Mouse (Mus musculus) ES-Bruce4 (cell line): ENCODE data around the gene Tmem106c. TPM values are rescaled to one million over a fixed set of nuclear protein-coding genes. Genes with fewer than 3 reads are reported as not detected.

Experiments
- H3K27ac ChIP-seq: 2 replicates; pipeline ENCODE4 v1.5.1; 2012; ENCODE audit warnings: low read length, inconsistent platforms; ENCODE audit not compliant: insufficient read depth
- H3K27me3 ChIP-seq: 2 replicates; pipeline ENCODE4 v1.6.1; 2012; ENCODE audit warnings: mild to moderate bottlenecking, low read length, inconsistent platforms; ENCODE audit not compliant: control insufficient read depth, poor library complexity, insufficient read depth, severe bottlenecking
- H3K36me3 ChIP-seq: 2 replicates; pipeline ENCODE4 v1.6.1; 2012; ENCODE audit warnings: inconsistent platforms, mild to moderate bottlenecking, low read length, moderate library complexity; ENCODE audit not compliant: control insufficient read depth, poor library complexity, insufficient read depth, severe bottlenecking
- H3K4me1 ChIP-seq: one replicate; pipeline ENCODE4 v1.8.1; 2011; ENCODE audit warnings: low read length; ENCODE audit not compliant: control insufficient read depth, insufficient read depth
- H3K4me3 ChIP-seq: 2 replicates; pipeline ENCODE4 v1.5.1; 2011; ENCODE audit warnings: low read depth, mild to moderate bottlenecking, low read length
- H3K9ac ChIP-seq: 2 replicates; pipeline ENCODE4 v1.6.1; 2012; ENCODE audit warnings: low read depth, mild to moderate bottlenecking, inconsistent platforms; ENCODE audit not compliant: poor library complexity, severe bottlenecking
- H3K9me3 ChIP-seq: replicated peaks from 2 replicates; pipeline ENCODE4 v1.6.1; 2012; ENCODE audit warnings: mild to moderate bottlenecking, low read length, inconsistent platforms; ENCODE audit not compliant: control insufficient read depth, poor library complexity, insufficient read depth, severe bottlenecking
- CTCF ChIP-seq: IDR thresholded peaks from one replicate; pipeline ENCODE4 v1.8.1; 2011; ENCODE audit warnings: low read depth, low read length
- EP300 ChIP-seq: IDR thresholded peaks from 2 replicates; pipeline ENCODE4 v1.6.1; 2011; ENCODE audit warnings: low read depth, low read length; ENCODE audit not compliant: insufficient read depth
- POLR2A ChIP-seq: IDR thresholded peaks from one replicate; pipeline ENCODE4 v1.8.1; 2011; ENCODE audit warnings: low read length; ENCODE audit not compliant: insufficient read depth
- polyA plus RNA-seq: library from polyadenylated mRNA; stranded (reverse); fragments of >200 nt; gene quantifications from 2 replicates; pipeline ENCODE4 v1.2.4, GENCODE M21; 2011; ENCODE audit warnings: low read depth; ENCODE audit not compliant: missing spikeins, insufficient read depth, insufficient read length

Tmem106c gene
- polyA plus RNA-seq, 1 experiment, result 48.5 TPM

GRCm38 (mm10) chr15:98004740-98005159 is 40.8 kb downstream of the Tmem106c start:
- TF ChIP-seq EP300 (no peak), CTCF (no peak), POLR2A (no peak)
- H3K27me3 ChIP-seq, result peaks cover 32% of the 10 kb centered on the region

GRCm38 (mm10) chr15:98005181-98005580 is 41.2 kb downstream of the Tmem106c start:
- Histone ChIP-seq H3K4me3 (peak overlapping the region; percentile 37), H3K27ac (no peak overlapping the region), H3K36me3 (no peaks in the 10 kb centered on the region), H3K9me3 (no peaks in the 10 kb centered on the region), H3K9ac (no peak overlapping the region; the same call in 1 of the 2 replicates), H3K27me3 (peaks cover 32% of the 10 kb centered on the region), H3K4me1 (peaks cover 3% of the 10 kb centered on the region)
- TF ChIP-seq EP300 (no peak), POLR2A (no peak), CTCF (no peak)

More at GRCm38 (mm10) chr15:98004740-98005159, 40.8 kb downstream of the Tmem106c start:
- peaks cover 3% of the 10 kb centered on the region for H3K4me1 ChIP-seq
- peak overlapping the region; percentile 37 for H3K4me3 ChIP-seq
- H3K9me3 ChIP-seq, result no peaks in the 10 kb centered on the region
- no peaks in the 10 kb centered on the region for H3K36me3 ChIP-seq
- peak overlapping the region; percentile 58 for H3K9ac ChIP-seq
- H3K27ac ChIP-seq, result no peak overlapping the region

- Histone ChIP-seq H3K9ac (no peak overlapping the region), H3K4me3 (no peak overlapping the region), H3K9me3 (no peaks in the 10 kb centered on the region), H3K4me1 (peaks cover 1% of the 10 kb centered on the region), H3K27ac (no peak overlapping the region), H3K36me3 (no peaks in the 10 kb centered on the region), H3K27me3 (no peaks in the 10 kb centered on the region)
- TF ChIP-seq POLR2A (no peak), CTCF (no peak), EP300 (no peak)
Observed at GRCm38 (mm10) chr15:98012810-98013209, 48.8 kb downstream of the Tmem106c start.

- no peaks in the 10 kb centered on the region for H3K36me3 ChIP-seq
- TF ChIP-seq CTCF (no peak), EP300 (no peak)
Observed at GRCm38 (mm10) chr15:98017925-98018324, 53.9 kb downstream of the Tmem106c start.

GRCm38 (mm10) chr15:98019047-98019446 is 55.0 kb downstream of the Tmem106c start:
- no peaks in the 10 kb centered on the region for H3K9me3 ChIP-seq
- no peak overlapping the region for H3K27ac ChIP-seq
- TF ChIP-seq EP300 (no peak), CTCF (no peak), POLR2A (no peak)
- H3K9ac ChIP-seq, result no peak overlapping the region
- H3K4me3 ChIP-seq, result no peak overlapping the region
- no peaks in the 10 kb centered on the region for H3K36me3 ChIP-seq
- no peaks in the 10 kb centered on the region for H3K4me1 ChIP-seq
- no peaks in the 10 kb centered on the region for H3K27me3 ChIP-seq

More at GRCm38 (mm10) chr15:98017925-98018324, 53.9 kb downstream of the Tmem106c start:
- peaks cover 1% of the 10 kb centered on the region for H3K4me1 ChIP-seq
- H3K27me3 ChIP-seq, result no peaks in the 10 kb centered on the region
- H3K9ac ChIP-seq, result no peak overlapping the region
- no peaks in the 10 kb centered on the region for H3K9me3 ChIP-seq
- H3K27ac ChIP-seq, result no peak overlapping the region
- no peak overlapping the region for H3K4me3 ChIP-seq

Other genes with a start within 250 kb of the Tmem106c start
- gene Endou, start 232.9 kb upstream of the Tmem106c start, polyA plus RNA-seq, result 0.82 and 1.2 TPM in 2 replicates
- 3.1 and 3.5 TPM in 2 replicates for gene Rapgef3, start 196.2 kb upstream of the Tmem106c start, polyA plus RNA-seq
- 16.0 and 17.2 TPM in 2 replicates for gene Slc48a1, start 185.7 kb upstream of the Tmem106c start, polyA plus RNA-seq
- gene Hdac7, start 119.7 kb upstream of the Tmem106c start, polyA plus RNA-seq, result 14.4 and 16.9 TPM in 2 replicates
- 1.5 and 1.6 TPM in 2 replicates for gene Vdr, start 53.6 kb upstream of the Tmem106c start, polyA plus RNA-seq
- 12.9 and 13.1 TPM in 2 replicates for gene Col2a1, start 40.5 kb downstream of the Tmem106c start, polyA plus RNA-seq
- 39.8 and 42.8 TPM in 2 replicates for gene Pfkm, start 128.4 kb downstream of the Tmem106c start, polyA plus RNA-seq
- 69.2 and 70.6 TPM in 2 replicates for gene Senp1, start 129.5 kb downstream of the Tmem106c start, polyA plus RNA-seq
- 34.7 and 34.9 TPM in 2 replicates for gene Asb8, start 201.4 kb downstream of the Tmem106c start, polyA plus RNA-seq
- 0.81 and 1.8 TPM in 2 replicates for gene Ccdc184, start 203.0 kb downstream of the Tmem106c start, polyA plus RNA-seq
- gene Olfr288, start 231.3 kb downstream of the Tmem106c start, polyA plus RNA-seq, result not detected in 2 replicates